ENCODE assay signal across 25 mouse cellular contexts in genomic region chr16:76875397-76876018, GRCm38 (mm10).
"Had no signal": no experiment of that assay in that cellular context is flagged by ENCODE, and none has a peak within 500 bp of the region (broad histone marks: within the 10 kb centered on the region; RNA-seq: fewer than 3 reads in every experiment).

No protein-coding gene starts in this region.

- H3K36me3 ChIP-seq: heart, embryonic 13.5 days; heart, embryonic 15.5 days; hindbrain, embryonic 12.5 days; hindbrain, embryonic 15.5 days; kidney, embryonic 15.5 days; limb, embryonic 12.5 days had no signal

- H3K27ac ChIP-seq: heart, adult 2 months; heart, embryonic 13.5 days; heart, embryonic 15.5 days; hindbrain, embryonic 12.5 days; hindbrain, embryonic 15.5 days; kidney, embryonic 15.5 days; kidney, postnatal 0 days; limb, embryonic 12.5 days had no signal

- H3K9ac ChIP-seq: forebrain, postnatal 0 days; heart, embryonic 13.5 days; heart, embryonic 15.5 days; hindbrain, embryonic 12.5 days; hindbrain, embryonic 15.5 days; kidney, embryonic 15.5 days; limb, embryonic 12.5 days had no signal

- H3K9me3 ChIP-seq: heart, embryonic 13.5 days; heart, embryonic 15.5 days; hindbrain, embryonic 12.5 days; hindbrain, embryonic 15.5 days; kidney, embryonic 15.5 days; limb, embryonic 12.5 days had no signal

- DNase-seq: forebrain, postnatal 0 days; gastrocnemius, postnatal 14 days; gastrocnemius, postnatal 36 days; heart, adult 11 months; heart, adult 2 months; heart, postnatal 14 days; heart, postnatal 36 days; kidney, adult 11 months; kidney, adult 2 months; kidney, adult 9 months; kidney, postnatal 14 days; kidney, postnatal 36 days; layer of hippocampus, adult 9-11 months; layer of hippocampus, postnatal 36 days; left cerebral cortex, postnatal 4 days; liver had no signal

- H3K4me1 ChIP-seq: heart, embryonic 13.5 days; heart, embryonic 15.5 days; hindbrain, embryonic 12.5 days; hindbrain, embryonic 15.5 days; kidney, embryonic 15.5 days; limb, embryonic 12.5 days had no signal

- H3K4me3 ChIP-seq: heart, adult 2 months; heart, embryonic 13.5 days; heart, embryonic 15.5 days; hindbrain, embryonic 12.5 days; hindbrain, embryonic 15.5 days; kidney, embryonic 15.5 days; limb, embryonic 12.5 days had no signal

- H3K4me2 ChIP-seq: heart, embryonic 11.5 days; heart, embryonic 13.5 days; heart, embryonic 15.5 days; hindbrain, embryonic 12.5 days; hindbrain, embryonic 15.5 days; kidney, embryonic 15.5 days; limb, embryonic 12.5 days had no signal

- ATAC-seq: forebrain, postnatal 0 days; intestine, embryonic 16.5 days had no signal

- H3K27me3 ChIP-seq: heart, embryonic 13.5 days; heart, embryonic 15.5 days; hindbrain, embryonic 12.5 days; hindbrain, embryonic 15.5 days; kidney, embryonic 15.5 days; limb, embryonic 12.5 days had no signal
